Mouse (Mus musculus) inflammation-experienced regulatory T-cells, adult 16 weeks (primary cell): ENCODE measurements around the gene Olfr571. TPM values are rescaled to one million over a fixed set of nuclear protein-coding genes. Genes with fewer than 3 reads are reported as not detected.

Source experiments
- polyA plus RNA-seq: library from polyadenylated mRNA; unstranded; fragments of 100-300 nt; shearing (Covaris generic); gene quantifications from one replicate; pipeline ENCODE4 v1.2.1, GENCODE M21; 2017

The Olfr571 gene
- not detected for polyA plus RNA-seq

GRCm38 (mm10) chr7:102917032-102917875, at the start of gene Olfr571:
Gene Olfr571, minus strand, starts transcription at chr7:102917536.

GRCm38 (mm10) chr7:102962360-102962759, 45.0 kb upstream of the Olfr571 start, which contains the start of gene Olfr576:
Gene Olfr576, plus strand, starts transcription at chr7:102962660.

GRCm38 (mm10) chr7:102958593-102958992, 41.3 kb upstream of the Olfr571 start, which contains the start of gene Olfr575:
Gene Olfr575, minus strand, starts transcription at chr7:102958775.

GRCm38 (mm10) chr7:102948167-102948566, 30.8 kb upstream of the Olfr571 start, which contains the start of gene Olfr574:
Gene Olfr574, plus strand, starts transcription at chr7:102948467.

GRCm38 (mm10) chr7:102942475-102942874, 25.1 kb upstream of the Olfr571 start, which contains the start of gene Olfr573-ps1:
Gene Olfr573-ps1, minus strand, starts transcription at chr7:102942575.

GRCm38 (mm10) chr7:102924109-102924508, 6.8 kb upstream of the Olfr571 start, which contains the start of gene Olfr572:
Gene Olfr572, plus strand, starts transcription at chr7:102924409.

GRCm38 (mm10) chr7:102890782-102891181, 26.6 kb downstream of the Olfr571 start, which contains the start of gene Olfr569:
Gene Olfr569, minus strand, starts transcription at chr7:102890882.

GRCm38 (mm10) chr7:102876822-102877221, 40.5 kb downstream of the Olfr571 start, which contains the start of gene Olfr568:
Gene Olfr568, plus strand, starts transcription at chr7:102877122.

GRCm38 (mm10) chr7:102858665-102859064, 58.7 kb downstream of the Olfr571 start, which contains the start of gene Olfr566:
Gene Olfr566, minus strand, starts transcription at chr7:102858765.

Other genes with a start within 250 kb of the Olfr571 start
- gene Trim68, start 230.2 kb downstream of the Olfr571 start, polyA plus RNA-seq: 22.3 TPM
- not detected for gene Olfr557, start 221.6 kb downstream of the Olfr571 start, polyA plus RNA-seq
- gene Olfr558, start 215.3 kb downstream of the Olfr571 start, polyA plus RNA-seq: not detected
- gene Olfr33, start 198.5 kb downstream of the Olfr571 start, polyA plus RNA-seq: not detected
- not detected for gene Olfr559, start 190.0 kb downstream of the Olfr571 start, polyA plus RNA-seq
- not detected for gene Olfr560, start 158.2 kb downstream of the Olfr571 start, polyA plus RNA-seq
- gene Olfr78, start 158.1 kb downstream of the Olfr571 start, polyA plus RNA-seq: not detected
- not detected for gene Olfr561, start 146.3 kb downstream of the Olfr571 start, polyA plus RNA-seq
- not detected for gene Olfr564, start 114.1 kb downstream of the Olfr571 start, polyA plus RNA-seq
- gene Olfr566, start 58.8 kb downstream of the Olfr571 start, polyA plus RNA-seq: not detected
- not detected for gene Olfr568, start 40.4 kb downstream of the Olfr571 start, polyA plus RNA-seq
- not detected for gene Olfr569, start 26.7 kb downstream of the Olfr571 start, polyA plus RNA-seq
- gene Olfr570, start 23.0 kb downstream of the Olfr571 start, polyA plus RNA-seq: not detected
- gene Olfr572, start 6.9 kb upstream of the Olfr571 start, polyA plus RNA-seq: not detected
- gene Olfr573-ps1, start 25.0 kb upstream of the Olfr571 start, polyA plus RNA-seq: not detected
- gene Olfr574, start 30.9 kb upstream of the Olfr571 start, polyA plus RNA-seq: not detected
- not detected for gene Olfr575, start 41.2 kb upstream of the Olfr571 start, polyA plus RNA-seq
- gene Olfr576, start 45.1 kb upstream of the Olfr571 start, polyA plus RNA-seq: not detected
- not detected for gene Olfr577, start 58.4 kb upstream of the Olfr571 start, polyA plus RNA-seq
- gene Olfr578, start 71.8 kb upstream of the Olfr571 start, polyA plus RNA-seq: not detected
- gene Olfr582, start 120.5 kb upstream of the Olfr571 start, polyA plus RNA-seq: not detected
- gene Olfr583, start 133.8 kb upstream of the Olfr571 start, polyA plus RNA-seq: not detected
- not detected for gene Olfr584, start 164.3 kb upstream of the Olfr571 start, polyA plus RNA-seq
- gene Olfr585, start 180.2 kb upstream of the Olfr571 start, polyA plus RNA-seq: not detected
- gene Olfr586, start 208.1 kb upstream of the Olfr571 start, polyA plus RNA-seq: not detected
- not detected for gene Olfr588-ps1, start 223.3 kb upstream of the Olfr571 start, polyA plus RNA-seq
- gene Olfr589, start 238.8 kb upstream of the Olfr571 start, polyA plus RNA-seq: not detected